Mouse (Mus musculus): ENCODE data around the gene Cacna1h. TPM values are rescaled to one million over a fixed set of nuclear protein-coding genes. Genes with fewer than 3 reads are reported as not detected.
A peak's percentile ranks its signal among the peaks of the same experiment; 100 is the strongest.

Cacna1h gene
- polyA plus RNA-seq, 1 experiment, result 5.6 TPM

- no peaks in the 10 kb centered on the region for H3K27me3 ChIP-seq (ENCODE audit: control insufficient read depth, insufficient read depth, low read length, poor library complexity, severe bottlenecking)
- H3K9me3 ChIP-seq (replicated peaks; ENCODE audit: control insufficient read depth, insufficient read depth, low read length, poor library complexity, severe bottlenecking), result no peaks in the 10 kb centered on the region
- no peak overlapping the region for H3K27ac ChIP-seq (ENCODE audit: insufficient read depth, low read length)
- no peak overlapping the region for H3K4me3 ChIP-seq (ENCODE audit: low read depth, low read length)
- H3K4me1 ChIP-seq (ENCODE audit: control insufficient read depth, insufficient read depth, low read length), result no peaks in the 10 kb centered on the region
- H3K9ac ChIP-seq (ENCODE audit: low read depth, poor library complexity, severe bottlenecking), result no peak overlapping the region
- TF ChIP-seq CTCF (IDR thresholded peaks at IDR 0.05; ENCODE audit: low read depth, low read length) (no peak), EP300 (IDR thresholded peaks at IDR 0.05; ENCODE audit: insufficient read depth, low read depth, low read length) (no peak), POLR2A (IDR thresholded peaks at IDR 0.05; ENCODE audit: insufficient read depth, low read length) (no peak)
- no peaks in the 10 kb centered on the region for H3K36me3 ChIP-seq (ENCODE audit: control insufficient read depth, insufficient read depth, low read length, poor library complexity, severe bottlenecking)
Measured at GRCm38 (mm10) chr17:25394526-25394925, 39.1 kb downstream of the Cacna1h start.

GRCm38 (mm10) chr17:25374011-25374410, 59.6 kb downstream of the Cacna1h start:
- H3K9ac ChIP-seq (ENCODE audit: low read depth, poor library complexity, severe bottlenecking), result no peak overlapping the region
- no peaks in the 10 kb centered on the region for H3K36me3 ChIP-seq (ENCODE audit: control insufficient read depth, insufficient read depth, low read length, poor library complexity, severe bottlenecking)
- H3K9me3 ChIP-seq (replicated peaks; ENCODE audit: control insufficient read depth, insufficient read depth, low read length, poor library complexity, severe bottlenecking), result no peaks in the 10 kb centered on the region
- TF ChIP-seq CTCF (IDR thresholded peaks at IDR 0.05; ENCODE audit: low read depth, low read length) (peak; percentile 26), POLR2A (IDR thresholded peaks at IDR 0.05; ENCODE audit: insufficient read depth, low read length) (no peak), EP300 (IDR thresholded peaks at IDR 0.05; ENCODE audit: insufficient read depth, low read depth, low read length) (no peak)
- no peak overlapping the region for H3K4me3 ChIP-seq (ENCODE audit: low read depth, low read length)
- no peaks in the 10 kb centered on the region for H3K4me1 ChIP-seq (ENCODE audit: control insufficient read depth, insufficient read depth, low read length)
- no peak overlapping the region for H3K27ac ChIP-seq (ENCODE audit: insufficient read depth, low read length)
- H3K27me3 ChIP-seq (ENCODE audit: control insufficient read depth, insufficient read depth, low read length, poor library complexity, severe bottlenecking), result no peaks in the 10 kb centered on the region

- Histone ChIP-seq H3K4me1 (ENCODE audit: control insufficient read depth, insufficient read depth, low read length) (no peaks in the 10 kb centered on the region), H3K9me3 (replicated peaks; ENCODE audit: control insufficient read depth, insufficient read depth, low read length, poor library complexity, severe bottlenecking) (no peaks in the 10 kb centered on the region), H3K36me3 (ENCODE audit: control insufficient read depth, insufficient read depth, low read length, poor library complexity, severe bottlenecking) (no peaks in the 10 kb centered on the region), H3K27me3 (ENCODE audit: control insufficient read depth, insufficient read depth, low read length, poor library complexity, severe bottlenecking) (no peaks in the 10 kb centered on the region), H3K27ac (ENCODE audit: insufficient read depth, low read length) (no peak overlapping the region), H3K4me3 (ENCODE audit: low read depth, low read length) (no peak overlapping the region), H3K9ac (ENCODE audit: low read depth, poor library complexity, severe bottlenecking) (no peak overlapping the region)
- TF ChIP-seq CTCF (IDR thresholded peaks at IDR 0.05; ENCODE audit: low read depth, low read length), result no peak
- TF ChIP-seq EP300 (IDR thresholded peaks at IDR 0.05; ENCODE audit: insufficient read depth, low read depth, low read length), result no peak
Measured at GRCm38 (mm10) chr17:25372491-25372890, 61.1 kb downstream of the Cacna1h start.

GRCm38 (mm10) chr17:25368973-25369372, 64.6 kb downstream of the Cacna1h start, which contains the start of gene Tpsg1:
Tpsg1 (plus strand) TSS chr17:25369273.
- Histone ChIP-seq H3K4me1 (ENCODE audit: control insufficient read depth, insufficient read depth, low read length) (no peaks in the 10 kb centered on the region), H3K27me3 (ENCODE audit: control insufficient read depth, insufficient read depth, low read length, poor library complexity, severe bottlenecking) (no peaks in the 10 kb centered on the region), H3K27ac (ENCODE audit: insufficient read depth, low read length) (no peak within 1 kb of the TSS), H3K4me3 (ENCODE audit: low read depth, low read length) (no peak within 1 kb of the TSS), H3K36me3 (ENCODE audit: control insufficient read depth, insufficient read depth, low read length, poor library complexity, severe bottlenecking) (no peaks in the 10 kb centered on the region), H3K9ac (ENCODE audit: low read depth, poor library complexity, severe bottlenecking) (no peak within 1 kb of the TSS), H3K9me3 (replicated peaks; ENCODE audit: control insufficient read depth, insufficient read depth, low read length, poor library complexity, severe bottlenecking) (no peaks in the 10 kb centered on the region)
- no peak for TF ChIP-seq EP300 (IDR thresholded peaks at IDR 0.05; ENCODE audit: insufficient read depth, low read depth, low read length)
- no peak for TF ChIP-seq CTCF (IDR thresholded peaks at IDR 0.05; ENCODE audit: low read depth, low read length)
- no peak for TF ChIP-seq POLR2A (IDR thresholded peaks at IDR 0.05; ENCODE audit: insufficient read depth, low read length)

GRCm38 (mm10) chr17:25366005-25366404, 67.6 kb downstream of the Cacna1h start, which contains the start of gene Tpsb2:
Tpsb2 (plus strand) TSS chr17:25366305.
- Histone ChIP-seq H3K36me3 (ENCODE audit: control insufficient read depth, insufficient read depth, low read length, poor library complexity, severe bottlenecking) (no peaks in the 10 kb centered on the region), H3K9ac (ENCODE audit: low read depth, poor library complexity, severe bottlenecking) (no peak within 1 kb of the TSS), H3K9me3 (replicated peaks; ENCODE audit: control insufficient read depth, insufficient read depth, low read length, poor library complexity, severe bottlenecking) (no peaks in the 10 kb centered on the region), H3K27ac (ENCODE audit: insufficient read depth, low read length) (no peak within 1 kb of the TSS), H3K4me1 (ENCODE audit: control insufficient read depth, insufficient read depth, low read length) (no peaks in the 10 kb centered on the region), H3K27me3 (ENCODE audit: control insufficient read depth, insufficient read depth, low read length, poor library complexity, severe bottlenecking) (no peaks in the 10 kb centered on the region), H3K4me3 (ENCODE audit: low read depth, low read length) (no peak within 1 kb of the TSS)
- TF ChIP-seq EP300 (IDR thresholded peaks at IDR 0.05; ENCODE audit: insufficient read depth, low read depth, low read length) (no peak), CTCF (IDR thresholded peaks at IDR 0.05; ENCODE audit: low read depth, low read length) (no peak), POLR2A (IDR thresholded peaks at IDR 0.05; ENCODE audit: insufficient read depth, low read length) (no peak)

GRCm38 (mm10) chr17:25363726-25364125, 69.9 kb downstream of the Cacna1h start:
- Histone ChIP-seq H3K9ac (ENCODE audit: low read depth, poor library complexity, severe bottlenecking) (no peak overlapping the region), H3K36me3 (ENCODE audit: control insufficient read depth, insufficient read depth, low read length, poor library complexity, severe bottlenecking) (no peaks in the 10 kb centered on the region), H3K9me3 (replicated peaks; ENCODE audit: control insufficient read depth, insufficient read depth, low read length, poor library complexity, severe bottlenecking) (no peaks in the 10 kb centered on the region), H3K27me3 (ENCODE audit: control insufficient read depth, insufficient read depth, low read length, poor library complexity, severe bottlenecking) (no peaks in the 10 kb centered on the region), H3K4me1 (ENCODE audit: control insufficient read depth, insufficient read depth, low read length) (no peaks in the 10 kb centered on the region), H3K27ac (ENCODE audit: insufficient read depth, low read length) (no peak overlapping the region), H3K4me3 (ENCODE audit: low read depth, low read length) (no peak overlapping the region)
- TF ChIP-seq POLR2A (IDR thresholded peaks at IDR 0.05; ENCODE audit: insufficient read depth, low read length) (no peak), EP300 (IDR thresholded peaks at IDR 0.05; ENCODE audit: insufficient read depth, low read depth, low read length) (no peak), CTCF (IDR thresholded peaks at IDR 0.05; ENCODE audit: low read depth, low read length) (peak; percentile 91)

Measured in ES-Bruce4 (cell line).